Mouse (Mus musculus) thymus, adult 2 months (tissue): ENCODE results near the gene Gpr182. TPM values are rescaled to one million over a fixed set of nuclear protein-coding genes. Genes with fewer than 3 reads are reported as not detected.
"Not testable (repeated sequence)": the region's sequence is repeated elsewhere in the genome, so short reads cannot be mapped to it uniquely, and the experiment has no call there.

Experiments
- DNase-seq: peaks from one replicate; pipeline ENCODE4 v3.0.0; 2021
- H3K27ac ChIP-seq: fragments of 200-500 bp; 2 replicates; pipeline ENCODE4 v1.5.1; 2012; ENCODE audit warnings: low read length, control low read depth; ENCODE audit not compliant: control insufficient read depth, insufficient read depth
- H3K27me3 ChIP-seq: fragments of 200-500 bp; 2 replicates; pipeline ENCODE4 v1.6.1; 2012; ENCODE audit warnings: mild to moderate bottlenecking, low read length, moderate library complexity, mixed read lengths; ENCODE audit not compliant: control insufficient read depth, insufficient read depth
- H3K36me3 ChIP-seq: fragments of 200-500 bp; 2 replicates; pipeline ENCODE4 v1.6.1; 2012; ENCODE audit warnings: mild to moderate bottlenecking, low read length, moderate library complexity; ENCODE audit not compliant: control insufficient read depth, insufficient read depth
- H3K4me1 ChIP-seq: fragments of 200-500 bp; replicated peaks from 2 replicates; pipeline ENCODE4 v1.6.1; 2012; ENCODE audit warnings: low read length; ENCODE audit not compliant: control insufficient read depth, insufficient read depth
- H3K4me3 ChIP-seq: fragments of 200-500 bp; 2 replicates; pipeline ENCODE4 v1.5.1; 2012; ENCODE audit warnings: mild to moderate bottlenecking, low read length, control low read depth, moderate library complexity; ENCODE audit not compliant: control insufficient read depth, insufficient read depth
- CTCF ChIP-seq: fragments of 200-500 bp; IDR thresholded peaks from 2 replicates; pipeline ENCODE4 v1.5.1; 2012; ENCODE audit warnings: mild to moderate bottlenecking, control low read depth, low read length, moderate library complexity, borderline replicate concordance; ENCODE audit not compliant: control insufficient read depth, poor library complexity, insufficient read depth; ENCODE audit errors: extremely low read depth
- POLR2A ChIP-seq: fragments of 200-500 bp; IDR thresholded peaks from 2 replicates; pipeline ENCODE4 v1.6.1; 2012; ENCODE audit warnings: mild to moderate bottlenecking, low read length, control low read depth, moderate library complexity; ENCODE audit not compliant: control insufficient read depth, poor library complexity, insufficient read depth; ENCODE audit errors: extremely low read depth
- WGBS: fragments of 180-500 bp; shearing (Covaris S2); methylation state at CpG from one replicate; pipeline ENCODE4 v1.1.7; 2018; 5-methylcytosine and 5-hydroxymethylcytosine counted together
- polyA plus RNA-seq: library from polyadenylated mRNA; depleted of rRNA; stranded (reverse); fragments of >200 nt; gene quantifications from 2 replicates; pipeline ENCODE4 v1.2.3, GENCODE M21; 2012

Gene Gpr182
- polyA plus RNA-seq, 1 experiment, result 2.3 TPM

DNA sequence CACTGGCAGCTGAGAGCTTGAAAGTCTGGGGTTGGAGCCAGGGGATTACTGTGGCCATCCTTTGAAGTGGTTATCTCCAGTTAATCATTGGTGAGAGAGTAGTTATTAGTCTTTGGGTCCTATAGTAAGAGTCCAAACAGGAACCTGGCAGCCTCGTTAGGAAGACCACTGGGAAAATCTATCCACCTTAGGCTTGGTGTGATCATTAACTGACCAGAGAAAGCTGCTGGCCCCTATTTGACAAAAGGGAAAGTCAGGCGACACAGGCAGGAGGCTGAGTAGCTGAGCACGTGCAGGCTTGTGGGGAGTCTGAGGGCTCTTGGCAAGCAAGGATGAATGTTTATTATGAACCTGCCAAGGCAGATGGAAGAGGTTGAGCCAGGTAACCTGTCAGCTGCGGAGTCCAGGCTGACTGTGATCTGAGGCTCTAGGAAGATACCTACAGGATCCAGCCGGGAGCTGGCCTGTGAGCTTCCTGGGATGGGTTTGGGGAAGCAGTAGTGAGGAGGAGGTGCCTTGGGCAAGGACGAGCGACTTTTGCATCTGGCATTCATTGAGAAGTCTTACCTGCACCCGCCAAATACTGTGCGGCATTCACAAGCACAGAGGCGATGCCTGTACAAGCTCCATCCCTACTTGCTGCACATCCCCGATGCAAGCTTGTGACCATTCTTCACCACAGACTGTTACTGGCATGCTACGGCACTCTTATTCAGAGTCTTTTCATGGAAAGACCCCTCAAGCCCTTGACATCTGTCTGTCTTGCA lies 12.6 kb upstream of the Gpr182 start:
- Histone ChIP-seq H3K27me3 (no peaks in the 10 kb centered on the region), H3K27ac (no peak overlapping the region), H3K4me3 (no peak overlapping the region), H3K4me1 (no peaks in the 10 kb centered on the region), H3K36me3 (no peaks in the 10 kb centered on the region)
- TF ChIP-seq CTCF (no peak), POLR2A (no peak)
- 76% methylated on average over 12 of the region's 12 CpGs for WGBS
- no peak for DNase-seq

DNA sequence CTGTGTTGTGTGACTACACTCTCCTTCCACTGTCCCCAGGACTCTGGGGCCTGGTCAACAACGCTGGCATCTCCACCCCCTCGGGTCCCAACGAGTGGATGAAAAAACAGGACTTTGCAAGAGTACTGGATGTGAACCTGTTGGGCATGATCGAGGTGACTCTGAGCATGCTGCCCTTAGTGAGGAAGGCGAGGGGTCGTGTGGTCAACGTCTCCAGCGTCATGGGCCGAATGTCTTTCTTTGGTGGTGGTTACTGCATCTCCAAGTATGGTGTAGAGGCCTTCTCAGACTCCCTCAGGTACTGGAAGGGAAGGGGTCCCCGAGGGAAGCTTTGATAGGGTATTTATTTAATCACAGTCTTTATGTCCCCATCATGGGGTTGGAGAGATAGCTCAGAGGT lies 11.4 kb upstream of the Gpr182 start:
- not testable (repeated sequence) for H3K4me1 ChIP-seq, H3K27ac ChIP-seq, H3K36me3 ChIP-seq, H3K27me3 ChIP-seq, H3K4me3 ChIP-seq, DNase-seq
- 94% methylated on average over 10 of the region's 10 CpGs for WGBS

DNA sequence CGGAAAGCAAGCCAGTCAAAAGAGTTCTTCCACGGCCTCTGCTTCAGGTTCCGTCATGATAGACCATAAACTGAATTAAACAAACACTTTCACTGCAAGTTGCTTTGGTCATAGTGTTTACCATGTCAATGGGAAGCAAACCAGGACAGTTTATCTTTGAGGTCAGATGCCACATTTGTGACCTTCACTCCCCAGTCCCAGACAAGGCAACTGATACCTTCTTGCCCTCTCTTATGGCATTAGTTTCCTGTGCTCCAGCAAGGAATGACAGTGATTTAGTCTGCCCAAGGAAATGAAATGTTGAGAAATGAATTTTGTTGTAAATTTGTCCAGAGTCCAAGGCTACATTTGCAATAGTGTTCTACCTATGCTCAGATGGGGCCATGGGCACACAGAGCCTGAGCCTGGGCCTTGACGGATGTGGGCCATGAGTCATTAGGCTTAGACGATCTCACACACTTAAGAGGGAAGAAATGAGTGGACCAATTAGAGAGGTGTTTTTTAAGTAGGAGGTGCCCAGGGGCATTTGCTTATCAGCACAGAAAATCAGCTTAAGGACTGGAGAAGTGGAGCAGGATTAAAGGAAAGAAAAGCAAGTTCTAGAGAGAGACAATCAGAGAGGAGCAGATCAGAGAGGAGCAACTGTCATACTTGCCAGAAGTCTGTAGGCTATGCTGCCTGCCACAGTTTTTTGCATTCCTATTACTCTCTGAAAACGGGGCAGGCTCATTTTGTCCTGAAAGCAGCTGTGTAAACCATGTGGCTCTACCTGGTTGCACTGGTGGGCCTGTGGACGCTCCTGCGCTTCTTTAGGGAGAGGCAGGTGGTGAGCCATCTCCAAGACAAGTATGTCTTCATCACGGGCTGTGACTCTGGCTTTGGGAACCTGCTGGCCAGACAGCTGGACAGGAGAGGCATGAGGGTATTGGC lies 7.9 kb upstream of the Gpr182 start, which contains the start of the genes Rdh1 and Rdh16f1:
Rdh1 (plus strand) TSS at position 541 of the 930 bp plus-strand sequence.
Rdh16f1 (plus strand) TSS at position 607 of the 930 bp plus-strand sequence.
- TF ChIP-seq CTCF, result no peak
- no peak for TF ChIP-seq POLR2A
- WGBS, result 88% methylated on average over 9 of the region's 9 CpGs
- Histone ChIP-seq H3K4me1 (no peaks in the 10 kb centered on the region), H3K4me3 (no peak within 1 kb of the TSS), H3K27ac (no peak within 1 kb of the TSS), H3K27me3 (no peaks in the 10 kb centered on the region), H3K36me3 (no peaks in the 10 kb centered on the region)
- DNase-seq, result no peak

DNA sequence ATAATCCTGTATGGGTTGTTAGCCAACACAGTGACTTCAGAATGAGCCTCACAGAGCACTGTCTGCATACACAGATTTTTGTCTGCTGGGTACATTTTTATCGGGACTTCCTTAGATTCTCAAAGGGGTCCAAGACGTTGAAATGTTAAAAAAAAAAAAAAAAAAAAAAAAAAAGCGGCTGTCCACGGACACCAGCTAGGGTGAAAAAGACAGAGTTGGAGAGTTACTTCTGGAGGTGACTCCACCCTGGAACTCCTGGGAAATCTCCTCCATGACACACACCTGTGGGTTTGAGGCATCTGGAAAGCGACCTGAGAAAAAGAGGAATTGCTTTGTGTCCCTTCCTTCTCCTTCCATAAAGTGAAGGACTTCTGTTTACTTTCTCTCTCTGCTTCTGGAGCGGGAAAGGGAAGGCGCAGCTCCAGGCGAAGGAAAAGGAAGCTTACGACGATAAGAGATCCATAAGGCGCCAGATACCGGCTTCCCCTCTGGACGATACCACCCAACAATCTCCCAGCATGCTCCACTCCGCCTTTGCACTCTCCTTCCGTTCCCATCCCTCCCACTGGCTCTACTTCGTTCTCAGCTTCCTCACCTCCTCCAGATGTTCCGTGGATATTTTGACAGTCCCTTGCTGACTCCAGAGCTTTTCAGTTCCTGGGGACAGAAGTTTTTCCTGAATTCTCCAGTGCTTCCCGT lies 4.4 kb upstream of the Gpr182 start:
- TF ChIP-seq POLR2A (no peak), CTCF (no peak)
- Histone ChIP-seq H3K27ac (no peak overlapping the region), H3K4me3 (no peak overlapping the region), H3K36me3 (no peaks in the 10 kb centered on the region), H3K27me3 (no peaks in the 10 kb centered on the region), H3K4me1 (no peaks in the 10 kb centered on the region)
- WGBS, result 51% methylated on average over 18 of the region's 18 CpGs
- no peak for DNase-seq

DNA sequence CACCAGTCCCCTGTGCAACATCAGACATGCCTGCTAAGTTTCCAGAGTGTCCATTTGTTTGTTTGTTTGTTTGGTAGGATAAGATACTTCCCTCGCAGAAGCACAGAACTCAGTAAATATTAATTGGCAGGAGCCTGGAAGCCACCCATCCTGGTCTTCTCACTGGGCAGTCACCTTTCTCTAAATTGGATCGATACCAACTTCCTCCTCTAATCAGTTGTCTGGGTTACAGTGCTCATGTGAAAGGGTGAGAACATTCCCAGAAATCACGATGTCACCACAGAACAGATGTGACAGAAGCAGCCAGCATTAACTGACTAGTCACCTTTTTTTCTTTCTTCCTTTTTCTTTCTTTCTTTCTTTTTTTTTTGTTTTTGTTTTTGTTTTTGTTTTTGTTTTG lies 3.7 kb upstream of the Gpr182 start:
- H3K27ac ChIP-seq, result no peak overlapping the region
- H3K27me3 ChIP-seq, result no peaks in the 10 kb centered on the region
- TF ChIP-seq POLR2A, result no peak
- TF ChIP-seq CTCF, result no peak
- no peaks in the 10 kb centered on the region for H3K4me1 ChIP-seq
- no peaks in the 10 kb centered on the region for H3K36me3 ChIP-seq
- H3K4me3 ChIP-seq, result no peak overlapping the region
- DNase-seq, result no peak
- 66% methylated on average over 3 of the region's 3 CpGs for WGBS

DNA sequence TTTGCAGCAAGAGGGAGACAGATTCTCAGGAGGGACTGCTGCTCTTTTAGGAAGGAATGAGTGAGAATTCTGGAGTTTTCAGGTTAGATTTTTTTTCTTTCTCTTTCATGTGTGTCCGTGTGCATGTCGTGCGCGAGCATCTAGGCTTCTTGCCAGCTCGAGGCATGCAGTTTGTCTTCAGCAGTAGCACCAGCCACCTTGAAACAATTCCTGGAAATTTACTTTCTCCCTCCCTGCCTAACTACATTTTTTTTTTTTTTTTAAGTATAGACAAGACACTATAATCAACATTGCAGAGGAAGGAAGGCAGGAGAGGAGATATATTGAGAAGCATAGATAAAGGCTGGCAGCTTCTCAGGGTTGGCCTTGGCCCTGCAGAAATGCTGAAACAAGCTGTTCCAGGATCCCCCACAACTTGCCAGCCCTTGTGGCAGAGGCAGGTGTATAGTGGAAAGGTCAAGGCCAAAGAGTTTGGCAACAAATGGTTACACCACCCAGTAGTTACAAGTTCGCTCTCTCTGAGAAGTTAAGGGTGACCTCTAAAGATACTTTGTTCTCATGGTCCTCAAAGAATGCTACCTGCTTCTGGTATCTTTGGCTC lies 3.1 kb upstream of the Gpr182 start:
- TF ChIP-seq CTCF, result no peak
- TF ChIP-seq POLR2A, result no peak
- H3K27ac ChIP-seq, result no peak overlapping the region
- H3K27me3 ChIP-seq, result no peaks in the 10 kb centered on the region
- DNase-seq, result no peak
- H3K4me1 ChIP-seq, result no peaks in the 10 kb centered on the region
- WGBS, result 79% methylated on average over 6 of the region's 6 CpGs
- no peaks in the 10 kb centered on the region for H3K36me3 ChIP-seq
- H3K4me3 ChIP-seq, result no peak overlapping the region
